Mouse (Mus musculus) liver, embryonic 16.5 days (tissue): ENCODE results near the gene Cacna2d3. TPM values are rescaled to one million over a fixed set of nuclear protein-coding genes. Genes with fewer than 3 reads are reported as not detected.

ENCODE experiments used
- ATAC-seq: fragments of 200-750 bp; cut with Nextera tagmentation; 2 replicates; pipeline ENCODE4 v1.8.0; 2017; ENCODE audit warnings: low read depth, mild to moderate bottlenecking, moderate number of reproducible peaks, moderate library complexity
- H3K27ac ChIP-seq: fragments of 300-500 bp; sonication (generic); 2 replicates; pipeline ENCODE4 v1.5.1; 2014; ENCODE audit warnings: mild to moderate bottlenecking, low read length
- H3K27me3 ChIP-seq: fragments of 300-500 bp; sonication (generic); 2 replicates; pipeline ENCODE4 v1.6.1; 2014; ENCODE audit warnings: low read depth, low read length, mixed read lengths; ENCODE audit not compliant: control insufficient read depth, insufficient read depth
- H3K36me3 ChIP-seq: fragments of 300-500 bp; sonication (generic); 2 replicates; pipeline ENCODE4 v1.6.1; 2014; ENCODE audit warnings: mild to moderate bottlenecking; ENCODE audit not compliant: control insufficient read depth, insufficient read depth
- H3K4me1 ChIP-seq: fragments of 300-500 bp; sonication (generic); 2 replicates; pipeline ENCODE4 v1.6.1; 2014; ENCODE audit warnings: low read depth, low read length, mixed read lengths; ENCODE audit not compliant: control insufficient read depth
- H3K4me2 ChIP-seq: fragments of 300-500 bp; sonication (generic); 2 replicates; pipeline ENCODE4 v1.6.1; 2014; ENCODE audit warnings: low read depth, low read length, mixed read lengths
- H3K4me3 ChIP-seq: fragments of 300-500 bp; sonication (generic); 2 replicates; pipeline ENCODE4 v1.5.1; 2014; ENCODE audit warnings: low read depth, mild to moderate bottlenecking, low read length
- H3K9ac ChIP-seq: fragments of 300-500 bp; sonication (generic); 2 replicates; pipeline ENCODE4 v1.6.1; 2014; ENCODE audit warnings: low read depth, low read length
- H3K9me3 ChIP-seq: fragments of 300-500 bp; sonication (generic); replicated peaks from 2 replicates; pipeline ENCODE4 v1.6.1; 2016; ENCODE audit warnings: low read length; ENCODE audit not compliant: control insufficient read depth
- WGBS: fragments of 180-500 bp; shearing (Covaris S2); extraction: QIAGEN DNeasy Blood & Tissue Kit; methylation state at CpG from one replicate; pipeline ENCODE4 v1.1.7; 2014; ENCODE audit not compliant: insufficient replicate concordance; 5-methylcytosine and 5-hydroxymethylcytosine counted together
- polyA plus RNA-seq: library from polyadenylated mRNA; unstranded; fragments of >200 nt; fragmentation: Nextera tagmentation; extraction: Ambion mirVana; gene quantifications from 2 replicates; pipeline ENCODE4 v1.2.1, GENCODE M21; 2015

Cacna2d3 gene
- polyA plus RNA-seq = 0.02 TPM in 1 of 2 replicates, not detected in the other

DNA sequence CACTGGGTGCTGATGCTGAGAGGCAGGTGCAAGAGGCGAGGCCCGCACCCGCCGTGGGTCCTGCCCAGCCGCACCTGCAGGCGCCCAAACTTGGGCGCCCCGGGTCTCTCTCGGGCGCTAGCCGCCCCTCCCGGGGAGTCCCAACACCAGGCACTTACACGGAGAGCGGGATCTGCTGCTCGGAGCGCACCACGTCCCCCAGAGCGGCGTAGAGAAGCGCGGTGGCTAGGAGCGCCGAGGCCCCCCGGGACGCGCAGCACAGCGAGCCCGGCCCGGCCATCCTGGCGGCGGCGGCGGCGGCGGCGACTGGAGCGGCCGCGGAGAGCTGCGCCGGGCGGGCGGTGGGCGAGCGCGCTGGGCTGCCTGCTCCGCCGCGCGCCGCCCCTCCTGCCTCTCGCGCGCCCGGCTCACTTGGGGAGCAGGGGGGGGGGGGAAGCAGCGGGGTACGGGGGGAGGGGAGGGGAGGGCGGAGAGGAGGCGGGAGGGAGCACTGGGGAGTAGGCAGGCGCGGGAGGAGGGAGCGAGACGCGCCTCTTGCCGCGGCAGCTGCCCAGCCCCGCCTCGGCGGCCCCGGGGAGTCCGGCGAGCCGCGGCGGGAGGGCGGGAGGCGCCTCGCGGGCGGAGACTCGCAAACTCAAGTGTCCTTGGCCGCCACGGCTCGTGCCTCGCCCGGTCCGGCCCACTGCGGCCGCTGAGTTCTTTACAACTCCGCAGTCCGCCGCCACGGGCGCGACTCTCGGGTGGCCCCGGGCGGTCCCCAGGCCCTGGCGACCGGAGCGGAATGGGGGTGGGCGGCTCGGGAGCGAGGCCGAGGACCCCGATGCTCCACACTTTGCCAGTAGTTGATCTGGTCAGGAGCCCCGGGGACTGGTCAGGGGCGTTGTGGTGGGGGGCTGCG, at the start of gene Cacna2d3:
TSS of gene Cacna2d3 (minus strand) at position 377 of the 898 bp plus-strand sequence.
- peak within 1 kb of the TSS; percentile 41 for H3K4me3 ChIP-seq
- no peak for ATAC-seq
- H3K9ac ChIP-seq = no peak within 1 kb of the TSS
- no peak within 1 kb of the TSS for H3K27ac ChIP-seq
- peak within 1 kb of the TSS; percentile 55 for H3K4me2 ChIP-seq
- H3K9me3 ChIP-seq = no peaks in the 10 kb centered on the region
- no peaks in the 10 kb centered on the region for H3K4me1 ChIP-seq
- no peaks in the 10 kb centered on the region for H3K36me3 ChIP-seq
- H3K27me3 ChIP-seq = peaks cover 47% of the 10 kb centered on the region
- WGBS = under 1% methylated on average over 87 of the region's 109 CpGs

- no peak for ATAC-seq
- Histone ChIP-seq H3K36me3 (no peaks in the 10 kb centered on the region), H3K9me3 (no peaks in the 10 kb centered on the region; the same call in 1 of the 2 replicates), H3K4me1 (no peaks in the 10 kb centered on the region), H3K27ac (no peak overlapping the region), H3K27me3 (no peaks in the 10 kb centered on the region), H3K9ac (no peak overlapping the region), H3K4me3 (no peak overlapping the region), H3K4me2 (no peak overlapping the region)
- 65% methylated on average over 4 of the region's 4 CpGs for WGBS
These were observed 47.8 kb upstream of the Cacna2d3 start for GRCm38 (mm10) chr14:29769486-29769885.

GRCm38 (mm10) chr14:29752876-29753275, 31.2 kb upstream of the Cacna2d3 start:
- 67% methylated on average over 5 of the region's 5 CpGs for WGBS
- no peak overlapping the region for H3K4me3 ChIP-seq
- H3K9me3 ChIP-seq = no peaks in the 10 kb centered on the region
- ATAC-seq = no peak
- H3K4me2 ChIP-seq = no peak overlapping the region
- no peaks in the 10 kb centered on the region for H3K4me1 ChIP-seq
- no peak overlapping the region for H3K9ac ChIP-seq
- H3K27ac ChIP-seq = no peak overlapping the region
- no peaks in the 10 kb centered on the region for H3K36me3 ChIP-seq
- H3K27me3 ChIP-seq = no peaks in the 10 kb centered on the region

DNA sequence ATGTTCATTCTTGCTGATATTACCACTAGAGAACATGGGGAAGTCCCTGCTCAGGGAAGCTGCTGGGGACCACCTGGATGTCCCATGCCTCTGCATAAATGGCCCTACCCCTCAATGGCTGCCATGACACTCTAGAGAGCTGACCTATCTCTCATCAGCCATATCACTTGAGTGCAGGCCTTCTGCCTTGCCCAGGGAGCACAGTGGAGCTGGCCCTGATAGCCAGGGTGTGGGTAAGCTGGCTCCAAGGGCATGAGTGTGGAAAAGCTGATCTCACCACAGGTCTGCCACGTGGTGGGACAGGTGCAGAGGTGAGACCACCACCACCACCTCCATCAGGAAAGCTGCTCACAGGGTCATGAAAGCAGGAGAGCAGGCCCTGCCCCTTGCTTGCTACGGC, 17.1 kb upstream of the Cacna2d3 start:
- no peak overlapping the region for H3K4me2 ChIP-seq
- H3K9ac ChIP-seq = no peak overlapping the region
- no peak overlapping the region for H3K27ac ChIP-seq
- 50% methylated on average over 2 of the region's 2 CpGs for WGBS
- no peaks in the 10 kb centered on the region for H3K9me3 ChIP-seq
- H3K36me3 ChIP-seq = no peaks in the 10 kb centered on the region
- no peak for ATAC-seq
- H3K4me1 ChIP-seq = no peaks in the 10 kb centered on the region
- no peaks in the 10 kb centered on the region for H3K27me3 ChIP-seq
- no peak overlapping the region for H3K4me3 ChIP-seq

DNA sequence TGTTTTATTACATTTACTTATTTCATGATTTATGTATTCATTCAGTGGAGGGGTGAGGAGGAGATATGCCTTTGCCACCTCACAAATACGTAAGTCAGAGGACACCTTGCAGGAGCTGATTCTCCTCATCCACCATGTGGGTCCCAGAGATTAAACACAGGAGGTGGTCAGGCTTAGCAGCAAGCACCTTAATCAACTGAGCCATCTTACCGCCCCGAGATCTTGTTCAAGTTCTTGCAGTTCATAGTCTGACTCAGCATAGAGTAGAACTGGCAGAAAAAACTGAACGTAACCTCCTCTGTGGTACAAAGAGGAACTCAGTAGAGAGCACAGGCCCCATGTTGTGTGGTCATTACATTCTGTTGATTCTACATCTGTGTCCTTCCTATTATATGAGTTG, 8.6 kb upstream of the Cacna2d3 start:
- Histone ChIP-seq H3K4me3 (no peak overlapping the region), H3K9ac (no peak overlapping the region), H3K27me3 (no peaks in the 10 kb centered on the region), H3K36me3 (no peaks in the 10 kb centered on the region), H3K9me3 (no peaks in the 10 kb centered on the region), H3K4me1 (no peaks in the 10 kb centered on the region), H3K27ac (no peak overlapping the region), H3K4me2 (no peak overlapping the region)
- no peak for ATAC-seq
- 36% methylated on average over 4 of the region's 4 CpGs for WGBS

GRCm38 (mm10) chr14:29729009-29729408, 7.3 kb upstream of the Cacna2d3 start:
- H3K9me3 ChIP-seq = no peaks in the 10 kb centered on the region
- no peak overlapping the region for H3K9ac ChIP-seq
- H3K4me2 ChIP-seq = no peak overlapping the region
- H3K27ac ChIP-seq = no peak overlapping the region
- no peak for ATAC-seq
- no peak overlapping the region for H3K4me3 ChIP-seq
- H3K4me1 ChIP-seq = no peaks in the 10 kb centered on the region
- H3K36me3 ChIP-seq = no peaks in the 10 kb centered on the region
- WGBS = 55% methylated on average over 4 of the region's 4 CpGs
- H3K27me3 ChIP-seq = peaks cover 6% of the 10 kb centered on the region

GRCm38 (mm10) chr14:29727596-29727995, 5.9 kb upstream of the Cacna2d3 start:
- Histone ChIP-seq H3K9ac (no peak overlapping the region), H3K4me3 (no peak overlapping the region), H3K36me3 (no peaks in the 10 kb centered on the region), H3K9me3 (no peaks in the 10 kb centered on the region), H3K4me2 (no peak overlapping the region), H3K27me3 (peaks cover 19% of the 10 kb centered on the region), H3K4me1 (no peaks in the 10 kb centered on the region), H3K27ac (no peak overlapping the region)
- WGBS = 58% methylated on average over 9 of the region's 9 CpGs
- no peak for ATAC-seq

GRCm38 (mm10) chr14:29723267-29723666, 1.6 kb upstream of the Cacna2d3 start:
- 7% methylated on average over 10 of the region's 10 CpGs for WGBS
- no peaks in the 10 kb centered on the region for H3K36me3 ChIP-seq
- H3K9me3 ChIP-seq = no peaks in the 10 kb centered on the region
- no peak overlapping the region for H3K9ac ChIP-seq
- peaks cover 47% of the 10 kb centered on the region for H3K27me3 ChIP-seq
- H3K27ac ChIP-seq = no peak overlapping the region
- H3K4me2 ChIP-seq = no peak overlapping the region
- no peak overlapping the region for H3K4me3 ChIP-seq
- no peaks in the 10 kb centered on the region for H3K4me1 ChIP-seq
- no peak for ATAC-seq
